Mouse (Mus musculus) forebrain, embryonic 13.5 days (tissue): Measurements from ENCODE around the gene Btbd17. TPM values are rescaled to one million over a fixed set of nuclear protein-coding genes. Genes with fewer than 3 reads are reported as not detected.

Source experiments
- polyA plus RNA-seq: library from polyadenylated mRNA; unstranded; fragments of >200 nt; fragmentation: Nextera tagmentation; extraction: Ambion mirVana; gene quantifications from 2 replicates; pipeline ENCODE4 v1.2.1, GENCODE M21; 2015

Gene Btbd17
- polyA plus RNA-seq, 1 experiment from 2014 or later: 25.8 TPM

Other genes with a start within 250 kb of the Btbd17 start
- gene Rpl38, start 127.4 kb downstream of the Btbd17 start, polyA plus RNA-seq: 911 and 1,077 TPM in 2 replicates
- 21.6 and 22.3 TPM in 2 replicates for gene Ttyh2, start 120.5 kb downstream of the Btbd17 start, polyA plus RNA-seq
- 1.8 and 3.7 TPM in 2 replicates for gene Dnaic2, start 68.5 kb downstream of the Btbd17 start, polyA plus RNA-seq
- gene Kif19a, start 30.6 kb downstream of the Btbd17 start, polyA plus RNA-seq: 0.36 and 1.3 TPM in 2 replicates
- gene Gpr142, start 3.0 kb upstream of the Btbd17 start, polyA plus RNA-seq: not detected in 2 replicates
- gene Gprc5c, start 55.2 kb upstream of the Btbd17 start, polyA plus RNA-seq: 4.6 and 5.0 TPM in 2 replicates
- 0.49 TPM in 2 replicates for gene Cd300a, start 94.1 kb upstream of the Btbd17 start, polyA plus RNA-seq
- gene Cd300lb, start 138.4 kb upstream of the Btbd17 start, polyA plus RNA-seq: 0.08 TPM in 1 of 2 replicates, not detected in the other
- not detected in 2 replicates for gene Cd300c, start 173.2 kb upstream of the Btbd17 start, polyA plus RNA-seq
- not detected in 2 replicates for gene Cd300ld, start 194.0 kb upstream of the Btbd17 start, polyA plus RNA-seq
- 0.49 and 0.73 TPM in 2 replicates for gene Cd300c2, start 205.9 kb upstream of the Btbd17 start, polyA plus RNA-seq
- gene Cd300ld2, start 220.2 kb upstream of the Btbd17 start, polyA plus RNA-seq: not detected in 2 replicates
- gene Cd300ld4, start 231.1 kb upstream of the Btbd17 start, polyA plus RNA-seq: not detected in 2 replicates
- gene Cd300ld5, start 241.8 kb upstream of the Btbd17 start, polyA plus RNA-seq: not detected in 2 replicates